Mouse (Mus musculus): ENCODE measurements around the gene Lrrc43. TPM values are rescaled to one million over a fixed set of nuclear protein-coding genes. Genes with fewer than 3 reads are reported as not detected.

Gene Lrrc43
- polyA plus RNA-seq, 1 experiment from 2014 or later = 0.16 TPM

DNA sequence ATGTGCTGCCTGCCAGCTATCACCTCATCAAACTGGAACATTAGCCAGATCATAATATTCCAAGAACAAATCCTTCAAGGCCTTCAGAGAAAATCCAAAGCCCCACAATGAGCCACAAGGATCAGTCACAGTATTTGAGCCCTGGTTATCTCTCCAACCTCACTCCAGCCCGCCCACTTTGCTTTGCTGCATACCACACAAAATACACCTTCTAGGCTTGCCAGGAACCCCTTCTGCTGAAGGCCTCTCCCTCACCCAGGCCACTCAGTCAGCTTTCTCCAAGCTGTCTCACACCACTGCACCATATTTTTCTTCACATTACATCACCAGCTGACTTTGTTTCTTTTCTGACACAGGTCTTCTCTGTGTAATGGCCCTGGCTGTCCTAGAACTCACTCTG lies 33.1 kb downstream of the Lrrc43 start:
- Histone ChIP-seq H3K27me3 (no peaks in the 10 kb centered on the region), H3K27ac (no peak overlapping the region), H3K4me2 (no peak overlapping the region; the same call in 1 of the 2 replicates), H3K9ac (0 out of 2 replicates have a peak overlapping the region, but pooled peaks have one; percentile 87), H3K4me1 (replicated peaks) (peaks cover 30% of the 10 kb centered on the region), H3K36me3 (peaks cover 27% of the 10 kb centered on the region), H3K9me3 (no peaks in the 10 kb centered on the region), H3K4me3 (no peak overlapping the region)
- ATAC-seq (ENCODE audit: low FRiP score) = no peak
- 95% methylated on average over 1 of the region's 1 CpGs for WGBS

DNA sequence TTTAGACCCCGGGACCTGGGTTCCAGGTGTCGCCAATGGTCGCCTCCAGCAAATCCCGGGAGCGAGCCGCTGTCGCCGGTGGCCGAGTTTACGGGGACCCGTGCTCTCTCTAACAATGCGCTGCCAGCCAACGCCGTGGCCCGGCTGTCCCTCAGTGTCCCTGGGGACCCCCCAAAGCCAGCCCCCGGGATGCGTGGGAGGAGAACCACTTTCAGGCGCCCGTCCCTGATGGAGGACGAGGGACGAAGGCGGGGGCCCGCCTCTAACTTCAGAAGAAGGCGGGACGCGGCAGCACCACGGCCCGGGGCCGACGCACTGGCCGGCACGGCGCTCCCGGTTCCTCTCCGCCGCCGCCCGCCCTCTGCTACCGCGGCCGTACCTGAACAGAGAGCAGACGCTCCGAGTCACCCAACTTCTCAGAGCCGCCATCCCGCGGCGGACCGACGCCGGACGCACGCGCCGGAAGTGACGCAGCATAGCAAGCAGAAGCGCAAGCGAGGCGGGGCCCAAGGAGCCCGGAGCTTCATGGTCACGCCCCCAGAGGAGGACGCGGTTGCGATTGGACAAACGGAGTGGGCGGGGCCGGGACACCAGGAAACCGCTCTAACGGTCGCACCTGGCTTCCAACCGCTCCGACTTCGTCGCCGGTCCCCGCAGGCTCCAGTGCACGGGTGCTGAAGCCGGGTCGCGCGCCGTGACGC lies 34.7 kb downstream of the Lrrc43 start, which contains the start of gene Diablo:
TSS of gene Diablo (minus strand) at position 485 of the 701 bp plus-strand sequence.
- Histone ChIP-seq H3K4me1 (replicated peaks) (peaks cover 30% of the 10 kb centered on the region), H3K27me3 (no peaks in the 10 kb centered on the region), H3K27ac (peak within 1 kb of the TSS; percentile 81), H3K9ac (peak within 1 kb of the TSS; percentile 87), H3K4me2 (peak within 1 kb of the TSS; percentile 95), H3K36me3 (peaks cover 27% of the 10 kb centered on the region), H3K4me3 (peak within 1 kb of the TSS; percentile 90), H3K9me3 (no peaks in the 10 kb centered on the region)
- WGBS = under 1% methylated on average over 81 of the region's 82 CpGs
- peak; percentile 98 for ATAC-seq (ENCODE audit: low FRiP score)

DNA sequence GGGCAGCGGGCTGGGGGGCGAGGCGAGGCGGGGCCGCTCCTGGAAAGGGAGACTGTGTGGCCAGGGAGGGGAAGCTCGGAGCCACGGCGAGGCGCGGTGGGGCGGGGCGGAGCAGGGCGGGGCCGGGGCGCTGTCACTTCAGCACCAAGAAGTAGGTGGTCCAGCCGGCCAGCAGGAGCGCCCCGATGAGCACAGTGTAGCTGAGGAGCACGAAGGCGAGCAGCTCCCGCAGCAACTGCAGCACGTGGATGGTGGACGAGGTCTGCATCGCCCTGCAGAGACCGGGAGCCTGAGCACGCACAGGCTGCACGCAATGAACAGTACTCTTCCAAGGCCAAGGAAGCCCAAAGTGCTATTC lies 35.3 kb downstream of the Lrrc43 start:
- WGBS = under 1% methylated on average over 27 of the region's 27 CpGs
- H3K9ac ChIP-seq = peak overlapping the region; percentile 73
- no peaks in the 10 kb centered on the region for H3K27me3 ChIP-seq
- H3K36me3 ChIP-seq = peaks cover 28% of the 10 kb centered on the region
- H3K9me3 ChIP-seq = no peaks in the 10 kb centered on the region
- peak; percentile 94 for ATAC-seq (ENCODE audit: low FRiP score)
- H3K4me2 ChIP-seq = peak overlapping the region; percentile 95
- peaks cover 30% of the 10 kb centered on the region for H3K4me1 ChIP-seq (replicated peaks)
- peak overlapping the region; percentile 90 for H3K4me3 ChIP-seq
- H3K27ac ChIP-seq = peak overlapping the region; percentile 81

GRCm38 (mm10) chr5:123525281-123525680 lies 36.2 kb downstream of the Lrrc43 start, which contains the start of gene Gm49027:
TSS of gene Gm49027 (minus strand) at chr5:123525488.
- no peaks in the 10 kb centered on the region for H3K27me3 ChIP-seq
- H3K4me2 ChIP-seq = peak within 1 kb of the TSS; percentile 95
- peak within 1 kb of the TSS; percentile 90 for H3K4me3 ChIP-seq
- 87% methylated on average over 7 of the region's 7 CpGs for WGBS
- peak within 1 kb of the TSS; percentile 73 for H3K9ac ChIP-seq
- peaks cover 31% of the 10 kb centered on the region for H3K36me3 ChIP-seq
- no peaks in the 10 kb centered on the region for H3K9me3 ChIP-seq
- ATAC-seq (ENCODE audit: low FRiP score) = no peak
- H3K4me1 ChIP-seq (replicated peaks) = peaks cover 30% of the 10 kb centered on the region
- H3K27ac ChIP-seq = peak within 1 kb of the TSS; percentile 81

- 89% methylated on average over 9 of the region's 9 CpGs for WGBS
- H3K9ac ChIP-seq = no peak overlapping the region
- ATAC-seq (ENCODE audit: low FRiP score) = no peak
- no peaks in the 10 kb centered on the region for H3K27me3 ChIP-seq
- no peak overlapping the region for H3K4me3 ChIP-seq
- peaks cover 30% of the 10 kb centered on the region for H3K4me1 ChIP-seq (replicated peaks)
- no peak overlapping the region for H3K4me2 ChIP-seq
- H3K27ac ChIP-seq = no peak overlapping the region
- H3K36me3 ChIP-seq = peaks cover 38% of the 10 kb centered on the region
- no peaks in the 10 kb centered on the region for H3K9me3 ChIP-seq
Measured at GRCm38 (mm10) chr5:123525916-123526495, 36.9 kb downstream of the Lrrc43 start.

- WGBS = 83% methylated on average over 7 of the region's 7 CpGs
- no peak overlapping the region for H3K4me3 ChIP-seq
- H3K9me3 ChIP-seq = no peaks in the 10 kb centered on the region
- H3K4me1 ChIP-seq (replicated peaks) = peaks cover 10% of the 10 kb centered on the region
- H3K36me3 ChIP-seq = peaks cover 64% of the 10 kb centered on the region
- no peaks in the 10 kb centered on the region for H3K27me3 ChIP-seq
- no peak overlapping the region for H3K27ac ChIP-seq
- H3K4me2 ChIP-seq = no peak overlapping the region
- H3K9ac ChIP-seq = no peak overlapping the region
- no peak for ATAC-seq (ENCODE audit: low FRiP score)
Measured at GRCm38 (mm10) chr5:123528641-123529040, 39.5 kb downstream of the Lrrc43 start.

- Histone ChIP-seq H3K4me3 (no peak overlapping the region), H3K4me2 (no peak overlapping the region), H3K9me3 (no peaks in the 10 kb centered on the region), H3K4me1 (replicated peaks) (peaks cover 3% of the 10 kb centered on the region), H3K27ac (no peak overlapping the region), H3K9ac (no peak overlapping the region), H3K27me3 (no peaks in the 10 kb centered on the region), H3K36me3 (peaks cover 77% of the 10 kb centered on the region)
- WGBS = 91% methylated on average over 8 of the region's 8 CpGs
- no peak for ATAC-seq (ENCODE audit: low FRiP score)
Measured at GRCm38 (mm10) chr5:123530056-123530455, 41.0 kb downstream of the Lrrc43 start.

DNA sequence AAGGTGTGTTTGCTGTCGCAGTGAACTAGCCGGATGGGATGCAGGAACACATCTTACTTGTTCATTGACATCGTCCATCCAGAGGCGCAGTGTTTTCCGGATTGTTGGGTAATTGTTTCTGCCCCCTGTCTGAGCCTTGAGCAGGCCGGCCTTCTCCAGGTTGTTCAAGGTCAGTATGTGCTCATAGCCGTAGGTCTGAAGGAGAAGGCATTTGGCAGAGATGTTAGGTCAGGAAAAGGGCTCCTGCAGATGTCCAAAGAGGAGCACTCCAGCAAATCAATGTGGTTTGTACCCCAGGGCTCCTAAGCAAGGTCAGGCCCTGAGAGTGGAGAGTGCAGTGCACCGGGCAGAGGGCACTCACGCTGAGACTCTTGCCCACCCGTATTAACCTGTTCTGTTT lies 44.7 kb downstream of the Lrrc43 start:
- Histone ChIP-seq H3K9me3 (no peaks in the 10 kb centered on the region), H3K27ac (no peak overlapping the region), H3K36me3 (peaks cover 85% of the 10 kb centered on the region), H3K4me1 (replicated peaks) (no peaks in the 10 kb centered on the region), H3K4me2 (no peak overlapping the region), H3K9ac (no peak overlapping the region), H3K27me3 (no peaks in the 10 kb centered on the region), H3K4me3 (no peak overlapping the region)
- no peak for ATAC-seq (ENCODE audit: low FRiP score)
- WGBS = 95% methylated on average over 10 of the region's 10 CpGs

DNA sequence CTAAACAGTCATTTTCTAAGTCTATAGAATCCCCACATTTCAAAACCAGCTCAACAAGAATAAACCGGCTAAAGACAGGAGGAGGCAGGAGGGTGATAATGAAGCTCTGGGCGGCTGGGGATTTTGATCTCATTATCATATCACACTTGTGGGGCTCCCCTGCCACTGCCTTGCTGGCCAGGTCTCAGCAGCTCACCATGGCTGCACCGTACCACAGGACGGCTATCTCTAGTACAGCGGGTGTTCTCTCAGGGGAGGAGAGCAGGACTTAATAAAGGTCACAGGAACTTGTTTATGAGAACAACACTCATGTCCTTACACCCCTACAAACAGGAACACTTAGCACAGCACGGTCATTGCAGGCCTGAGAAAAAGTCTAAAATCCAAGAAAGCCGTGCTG lies 66.6 kb downstream of the Lrrc43 start:
- Histone ChIP-seq H3K9me3 (no peaks in the 10 kb centered on the region), H3K4me1 (replicated peaks) (no peaks in the 10 kb centered on the region), H3K27ac (no peak overlapping the region), H3K9ac (no peak overlapping the region), H3K36me3 (peaks cover 60% of the 10 kb centered on the region), H3K4me2 (no peak overlapping the region), H3K27me3 (no peaks in the 10 kb centered on the region), H3K4me3 (no peak overlapping the region)
- 94% methylated on average over 7 of the region's 7 CpGs for WGBS
- ATAC-seq (ENCODE audit: low FRiP score) = no peak

GRCm38 (mm10) chr5:123556451-123556850 lies 67.3 kb downstream of the Lrrc43 start:
- Histone ChIP-seq H3K4me2 (no peak overlapping the region), H3K27me3 (no peaks in the 10 kb centered on the region), H3K36me3 (peaks cover 68% of the 10 kb centered on the region), H3K27ac (no peak overlapping the region), H3K9me3 (no peaks in the 10 kb centered on the region), H3K4me3 (no peak overlapping the region), H3K4me1 (replicated peaks) (no peaks in the 10 kb centered on the region), H3K9ac (no peak overlapping the region)
- ATAC-seq (ENCODE audit: low FRiP score) = no peak
- WGBS = 72% methylated on average over 2 of the region's 2 CpGs
